Mouse (Mus musculus) heart, embryonic 12.5 days (tissue): Measurements from ENCODE around the gene Inip. TPM values are rescaled to one million over a fixed set of nuclear protein-coding genes. Genes with fewer than 3 reads are reported as not detected.

ENCODE experiments used
- ATAC-seq: fragments of 200-750 bp; cut with Nextera tagmentation; 2 replicates; pipeline ENCODE4 v1.8.0; 2017; ENCODE audit warnings: moderate TSS enrichment, moderate library complexity; ENCODE audit not compliant: insufficient number of reproducible peaks, low FRiP score
- H3K27ac ChIP-seq: fragments of 300-500 bp; sonication (generic); 2 replicates; pipeline ENCODE4 v1.5.1; 2016; ENCODE audit warnings: mild to moderate bottlenecking, moderate library complexity; ENCODE audit not compliant: poor library complexity, severe bottlenecking
- H3K27me3 ChIP-seq: fragments of 300-500 bp; sonication (generic); replicated peaks from 2 replicates; pipeline ENCODE4 v1.6.1; 2016; ENCODE audit warnings: mild to moderate bottlenecking, moderate library complexity
- H3K36me3 ChIP-seq: fragments of 300-500 bp; sonication (generic); 2 replicates; pipeline ENCODE4 v1.6.1; 2016; ENCODE audit warnings: mild to moderate bottlenecking, moderate library complexity
- H3K4me1 ChIP-seq: fragments of 300-500 bp; sonication (generic); replicated peaks from 2 replicates; pipeline ENCODE4 v1.6.1; 2016; ENCODE audit warnings: mild to moderate bottlenecking
- H3K4me2 ChIP-seq: fragments of 300-500 bp; sonication (generic); 2 replicates; pipeline ENCODE4 v1.6.1; 2016; ENCODE audit warnings: mild to moderate bottlenecking, moderate library complexity
- H3K4me3 ChIP-seq: fragments of 300-500 bp; sonication (generic); 2 replicates; pipeline ENCODE4 v1.5.1; 2016; ENCODE audit warnings: mild to moderate bottlenecking
- H3K9ac ChIP-seq: fragments of 300-500 bp; sonication (generic); 2 replicates; pipeline ENCODE4 v1.6.1; 2016; ENCODE audit warnings: mild to moderate bottlenecking, moderate library complexity
- H3K9me3 ChIP-seq: fragments of 300-500 bp; sonication (generic); replicated peaks from 2 replicates; pipeline ENCODE4 v1.6.1; 2016; ENCODE audit warnings: mild to moderate bottlenecking, moderate library complexity
- WGBS: fragments of 180-500 bp; shearing (Covaris S2); methylation state at CpG from one replicate; pipeline ENCODE4 v1.1.7; 2016; 5-methylcytosine and 5-hydroxymethylcytosine counted together
- polyA plus RNA-seq: library from polyadenylated mRNA; unstranded; fragments of >200 nt; fragmentation: Nextera tagmentation; extraction: Ambion mirVana; gene quantifications from 2 replicates; pipeline ENCODE4 v1.2.1, GENCODE M21; 2016

The Inip gene
- polyA plus RNA-seq, 1 experiment from 2014 or later, result 43.9 TPM

GRCm38 (mm10) chr4:59824860-59825259, 23.5 kb upstream of the Inip start:
- Histone ChIP-seq H3K27ac (no peak overlapping the region), H3K27me3 (no peaks in the 10 kb centered on the region), H3K9ac (no peak overlapping the region), H3K4me2 (no peak overlapping the region), H3K9me3 (no peaks in the 10 kb centered on the region), H3K4me1 (peaks cover 18% of the 10 kb centered on the region), H3K36me3 (0 out of 2 replicates have a peak, but pooled peaks cover 2% of the 10 kb centered on the region), H3K4me3 (no peak overlapping the region)
- no peak for ATAC-seq
- 86% methylated on average over 5 of the region's 5 CpGs for WGBS

- peak; percentile 46; the same call in 1 of the 2 replicates for ATAC-seq
- WGBS, result 29% methylated on average over 7 of the region's 7 CpGs
- Histone ChIP-seq H3K4me1 (peaks cover 32% of the 10 kb centered on the region), H3K36me3 (no peaks in the 10 kb centered on the region), H3K9me3 (no peaks in the 10 kb centered on the region), H3K27me3 (no peaks in the 10 kb centered on the region), H3K4me3 (no peak overlapping the region), H3K27ac (no peak overlapping the region), H3K4me2 (no peak overlapping the region), H3K9ac (no peak overlapping the region)
Observed at GRCm38 (mm10) chr4:59823470-59823869, 22.1 kb upstream of the Inip start.

DNA sequence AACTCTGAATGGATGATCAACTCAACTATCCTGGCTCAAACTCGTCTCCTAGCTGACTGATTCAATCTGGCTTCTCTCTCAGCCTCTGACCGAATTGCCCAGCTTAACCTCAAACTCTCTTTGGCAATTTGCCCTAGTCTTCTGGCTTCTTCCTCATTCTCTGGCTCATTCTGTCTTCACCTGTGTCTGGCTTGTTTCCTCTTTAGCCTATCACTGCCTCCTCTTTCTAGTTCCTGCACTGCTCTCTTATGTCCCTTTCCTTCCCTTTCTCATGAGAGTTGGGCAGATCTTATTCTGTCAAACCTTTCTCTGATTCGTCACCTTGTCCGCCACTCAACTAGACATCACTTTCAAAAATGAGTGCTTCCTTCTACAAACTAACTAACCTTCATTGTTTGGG, 20.7 kb upstream of the Inip start:
- Histone ChIP-seq H3K4me3 (no peak overlapping the region), H3K27me3 (no peaks in the 10 kb centered on the region), H3K9ac (no peak overlapping the region), H3K4me2 (no peak overlapping the region), H3K36me3 (no peaks in the 10 kb centered on the region), H3K4me1 (peaks cover 42% of the 10 kb centered on the region), H3K9me3 (no peaks in the 10 kb centered on the region), H3K27ac (peak overlapping the region; percentile 29; the same call in 1 of the 2 replicates)
- 78% methylated on average over 4 of the region's 4 CpGs for WGBS
- ATAC-seq, result no peak

DNA sequence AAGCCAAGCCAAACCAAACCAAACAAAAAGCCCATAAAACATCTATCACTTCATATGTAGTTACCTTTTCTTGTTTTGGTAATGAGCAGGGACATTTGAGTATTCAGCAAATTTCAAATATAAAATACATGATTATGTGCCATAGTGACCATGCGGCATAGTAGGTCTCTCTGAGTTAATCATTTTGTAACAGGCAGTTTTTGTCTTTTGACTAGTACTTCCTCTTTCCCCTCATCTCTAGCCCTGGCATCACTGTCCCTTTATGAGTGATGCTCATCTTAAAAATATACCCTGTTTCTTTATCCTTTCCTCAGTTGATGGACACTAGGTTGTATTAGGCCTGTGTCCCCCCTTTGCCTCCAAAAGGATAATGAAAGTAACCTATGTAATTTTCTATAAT, 20.1 kb upstream of the Inip start:
- WGBS, result 94% methylated on average over 1 of the region's 1 CpGs

GRCm38 (mm10) chr4:59819477-59820022, 18.2 kb upstream of the Inip start:
- H3K4me3 ChIP-seq, result no peak overlapping the region
- no peaks in the 10 kb centered on the region for H3K27me3 ChIP-seq
- H3K9ac ChIP-seq, result no peak overlapping the region
- peak overlapping the region; percentile 25; the same call in 1 of the 2 replicates for H3K27ac ChIP-seq
- no peaks in the 10 kb centered on the region for H3K36me3 ChIP-seq
- 45% methylated on average over 12 of the region's 12 CpGs for WGBS
- H3K4me1 ChIP-seq, result peaks cover 68% of the 10 kb centered on the region
- ATAC-seq, result no peak
- no peaks in the 10 kb centered on the region for H3K9me3 ChIP-seq
- peak overlapping the region; percentile 28 for H3K4me2 ChIP-seq

More for the DNA sequence above, 20.1 kb upstream of the Inip start:
- no peaks in the 10 kb centered on the region for H3K36me3 ChIP-seq
- peaks cover 48% of the 10 kb centered on the region for H3K4me1 ChIP-seq
- no peak for ATAC-seq
- no peaks in the 10 kb centered on the region for H3K9me3 ChIP-seq
- no peak overlapping the region for H3K9ac ChIP-seq
- H3K4me3 ChIP-seq, result no peak overlapping the region
- no peak overlapping the region for H3K4me2 ChIP-seq
- H3K27me3 ChIP-seq, result no peaks in the 10 kb centered on the region
- no peak overlapping the region for H3K27ac ChIP-seq

DNA sequence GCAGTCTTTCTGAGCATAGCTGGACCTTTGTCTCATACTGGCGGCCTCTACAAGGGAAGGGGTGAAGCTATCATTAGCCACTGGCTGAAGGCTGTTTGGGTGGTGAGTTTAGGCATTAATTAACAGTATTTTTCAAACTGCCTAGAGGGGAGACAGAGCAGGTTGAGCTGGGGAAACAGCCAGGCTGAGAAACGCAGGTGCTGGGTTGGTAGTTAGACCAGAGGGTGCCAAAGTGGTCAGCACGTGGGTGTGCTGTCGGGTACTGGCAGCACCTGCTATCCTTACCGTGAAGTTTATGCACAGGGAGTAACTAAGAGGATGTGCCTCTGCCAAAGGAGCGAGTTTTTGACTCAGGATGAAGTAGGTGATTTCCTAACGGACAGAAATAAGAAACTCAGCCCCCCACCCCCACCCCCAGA, 17.7 kb upstream of the Inip start:
- peak overlapping the region; percentile 25; the same call in 1 of the 2 replicates for H3K27ac ChIP-seq
- no peaks in the 10 kb centered on the region for H3K9me3 ChIP-seq
- H3K36me3 ChIP-seq, result no peaks in the 10 kb centered on the region
- H3K4me2 ChIP-seq, result 0 out of 2 replicates have a peak overlapping the region, but pooled peaks have one; percentile 28
- H3K9ac ChIP-seq, result no peak overlapping the region
- H3K4me1 ChIP-seq, result peaks cover 71% of the 10 kb centered on the region
- no peak for ATAC-seq
- WGBS, result 65% methylated on average over 7 of the region's 7 CpGs
- no peak overlapping the region for H3K4me3 ChIP-seq
- no peaks in the 10 kb centered on the region for H3K27me3 ChIP-seq

DNA sequence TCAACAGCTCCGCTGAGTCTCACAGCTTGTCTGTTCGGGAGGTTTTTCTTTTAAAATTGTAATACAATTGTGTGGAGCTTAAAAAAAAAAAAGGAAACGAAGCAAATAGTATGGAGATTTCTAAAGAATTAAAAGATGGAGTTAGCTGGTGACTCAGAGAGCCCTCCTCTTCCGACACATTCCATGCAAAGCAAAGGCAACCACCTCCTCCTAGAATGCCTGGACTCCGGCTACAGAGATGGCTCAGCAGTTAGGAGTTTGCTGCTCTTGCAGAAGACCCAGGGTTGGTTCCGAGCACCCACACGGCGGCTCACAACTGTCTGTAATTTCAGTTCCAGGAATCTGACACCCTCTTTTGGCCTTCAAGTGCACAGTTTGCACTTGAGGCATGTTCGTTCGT, 17.1 kb upstream of the Inip start:
- ATAC-seq, result no peak
- Histone ChIP-seq H3K27me3 (no peaks in the 10 kb centered on the region), H3K36me3 (no peaks in the 10 kb centered on the region), H3K27ac (peak overlapping the region; percentile 25; the same call in 1 of the 2 replicates), H3K4me3 (no peak overlapping the region), H3K4me1 (peaks cover 73% of the 10 kb centered on the region), H3K4me2 (no peak overlapping the region), H3K9ac (no peak overlapping the region), H3K9me3 (no peaks in the 10 kb centered on the region)
- WGBS, result 73% methylated on average over 10 of the region's 10 CpGs

- H3K27me3 ChIP-seq, result no peaks in the 10 kb centered on the region
- H3K4me1 ChIP-seq, result peaks cover 66% of the 10 kb centered on the region
- no peaks in the 10 kb centered on the region for H3K36me3 ChIP-seq
- no peak overlapping the region for H3K9ac ChIP-seq
- H3K27ac ChIP-seq, result no peak overlapping the region
- 59% methylated on average over 5 of the region's 5 CpGs for WGBS
- H3K4me3 ChIP-seq, result no peak overlapping the region
- no peaks in the 10 kb centered on the region for H3K9me3 ChIP-seq
- H3K4me2 ChIP-seq, result no peak overlapping the region
- ATAC-seq, result no peak
Observed at GRCm38 (mm10) chr4:59817790-59818189, 16.4 kb upstream of the Inip start.

DNA sequence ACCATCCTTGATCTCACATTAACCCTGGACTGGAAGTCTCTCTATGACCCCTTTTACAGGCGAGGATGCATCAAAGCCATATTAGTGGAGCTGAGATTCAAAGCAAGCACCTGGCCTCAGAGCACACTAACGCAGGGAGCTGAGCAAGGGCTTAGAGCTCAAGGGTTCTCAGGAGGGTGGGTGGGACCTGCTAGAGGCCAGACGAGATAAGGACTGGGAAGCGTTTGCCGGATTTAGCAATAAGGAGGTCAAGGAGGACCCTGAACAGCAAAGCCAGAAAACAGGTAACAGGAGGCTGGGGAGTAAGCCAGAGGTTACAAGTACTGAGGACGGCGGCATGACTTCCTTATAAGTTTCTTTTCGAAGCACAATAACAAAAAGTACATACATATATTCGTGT, 15.1 kb upstream of the Inip start:
- H3K9me3 ChIP-seq, result no peaks in the 10 kb centered on the region
- H3K9ac ChIP-seq, result no peak overlapping the region
- no peaks in the 10 kb centered on the region for H3K36me3 ChIP-seq
- H3K4me2 ChIP-seq, result no peak overlapping the region
- no peak overlapping the region for H3K27ac ChIP-seq
- peaks cover 61% of the 10 kb centered on the region for H3K4me1 ChIP-seq
- no peaks in the 10 kb centered on the region for H3K27me3 ChIP-seq
- no peak overlapping the region for H3K4me3 ChIP-seq
- no peak for ATAC-seq
- 37% methylated on average over 9 of the region's 9 CpGs for WGBS

GRCm38 (mm10) chr4:59816016-59816415, 14.6 kb upstream of the Inip start:
- Histone ChIP-seq H3K4me2 (no peak overlapping the region), H3K4me1 (peaks cover 61% of the 10 kb centered on the region), H3K27ac (no peak overlapping the region), H3K9ac (no peak overlapping the region), H3K36me3 (no peaks in the 10 kb centered on the region), H3K27me3 (no peaks in the 10 kb centered on the region), H3K4me3 (no peak overlapping the region), H3K9me3 (no peaks in the 10 kb centered on the region)
- WGBS, result 54% methylated on average over 5 of the region's 5 CpGs
- ATAC-seq, result no peak

DNA sequence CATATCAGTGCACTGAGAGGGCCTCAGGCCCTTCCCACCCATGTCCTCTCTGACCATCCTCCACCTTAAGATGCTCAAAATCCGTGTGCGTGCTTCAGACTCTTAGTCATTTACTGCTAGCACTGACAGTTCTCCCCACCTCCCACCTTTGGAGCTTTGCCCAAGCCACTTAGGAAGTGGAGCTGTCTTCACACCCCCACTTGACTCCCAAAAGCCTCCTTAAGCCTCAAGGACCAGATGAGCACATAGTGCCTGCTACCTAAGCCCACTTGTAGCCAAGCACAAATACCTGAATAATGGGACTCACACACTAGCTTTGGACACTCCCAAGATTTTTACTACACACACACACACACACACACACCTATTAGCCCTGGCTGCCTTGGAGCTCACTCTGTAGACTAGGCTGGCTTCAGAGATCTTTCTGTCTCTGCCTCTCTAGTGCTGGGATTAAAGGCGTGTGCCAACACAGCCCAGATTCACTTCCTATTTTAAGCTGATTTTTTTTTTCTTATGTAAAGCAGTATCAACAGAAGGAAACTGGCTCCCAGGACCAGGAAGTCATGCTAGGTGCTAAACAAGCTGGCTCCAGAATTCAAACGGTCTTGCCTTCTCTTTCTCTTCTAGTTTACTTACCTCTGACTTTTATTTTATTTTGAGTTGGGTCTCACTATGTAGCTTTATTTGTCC, 13.9 kb upstream of the Inip start:
- Histone ChIP-seq H3K4me3 (no peak overlapping the region), H3K27me3 (no peaks in the 10 kb centered on the region), H3K36me3 (no peaks in the 10 kb centered on the region), H3K4me1 (peaks cover 61% of the 10 kb centered on the region), H3K27ac (no peak overlapping the region), H3K9ac (peak overlapping the region; percentile 12; the same call in 1 of the 2 replicates), H3K9me3 (no peaks in the 10 kb centered on the region), H3K4me2 (no peak overlapping the region)
- WGBS, result 57% methylated on average over 4 of the region's 4 CpGs
- ATAC-seq, result no peak
